Mouse (Mus musculus) left cerebral cortex, postnatal 10 days (tissue): ENCODE results near the gene Prune1. TPM values are rescaled to one million over a fixed set of nuclear protein-coding genes. Genes with fewer than 3 reads are reported as not detected.
"Not testable (repeated sequence)": the region's sequence is repeated elsewhere in the genome, so short reads cannot be mapped to it uniquely, and the experiment has no call there.

Experiments
- DNase-seq, 2 experiments: peaks; one replicate each; pipeline ENCODE4 v3.0.0; 2021 to 2022; ENCODE audit warnings: low spot score in 2 of 2, mixed read lengths in 1 of 2; ENCODE audit errors: extremely low spot score in 1 of 2
- intact Hi-C: fragments of 180-260 bp; cut with DNase I; formaldehyde crosslinking; loops from one replicate; pipeline ENCODE4 v1.15.1; 2025
- total RNA-seq, 2 experiments: library from RNA; stranded (reverse); gene quantifications; 2 replicates each; pipeline ENCODE4 v1.2.3; 2021

Gene Prune1
- total RNA-seq, 2 experiments from 2014 or later = 44.3 to 46.4 TPM

DNA sequence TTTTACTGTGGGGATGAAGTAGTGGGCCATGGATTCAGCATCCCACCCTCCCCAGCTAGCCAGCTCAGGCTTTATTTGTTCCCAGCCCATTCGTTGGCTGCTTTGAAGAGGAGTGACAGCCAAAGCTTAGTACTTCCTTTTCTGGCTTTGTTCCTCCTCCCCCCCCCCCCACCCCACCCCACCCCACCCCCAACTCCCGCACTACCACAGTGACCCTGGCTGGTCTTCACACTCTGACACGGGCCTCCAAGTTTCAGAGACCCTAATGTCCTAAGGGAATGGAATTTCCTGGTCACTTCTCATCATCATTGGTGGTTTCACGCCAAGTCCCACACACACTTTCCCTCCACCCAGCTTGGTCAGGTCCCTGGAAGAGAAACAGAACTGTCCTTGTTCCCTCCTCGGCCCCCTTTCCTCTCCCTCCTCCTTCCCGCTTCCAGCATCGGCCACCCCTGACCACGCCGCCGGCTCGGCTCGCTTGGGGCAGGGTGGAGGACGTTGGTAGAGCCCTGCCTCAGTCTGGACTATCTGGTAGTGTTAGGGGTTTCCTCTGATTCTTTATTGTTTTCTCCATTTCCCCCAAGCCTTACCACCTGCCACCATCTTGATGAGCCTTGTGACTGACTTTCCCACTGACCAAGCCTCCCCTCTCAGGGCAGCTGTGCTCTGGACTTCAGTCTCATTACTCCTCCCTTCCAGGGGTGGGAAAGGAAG is 51.9 kb downstream of the Prune1 start:
- intact Hi-C loops = loop anchor here (5.0 kb wide), 1 partner anchor 37 kb away; no protein-coding TSS in a partner anchor
- peak; percentile 51 to 73 for DNase-seq

DNA sequence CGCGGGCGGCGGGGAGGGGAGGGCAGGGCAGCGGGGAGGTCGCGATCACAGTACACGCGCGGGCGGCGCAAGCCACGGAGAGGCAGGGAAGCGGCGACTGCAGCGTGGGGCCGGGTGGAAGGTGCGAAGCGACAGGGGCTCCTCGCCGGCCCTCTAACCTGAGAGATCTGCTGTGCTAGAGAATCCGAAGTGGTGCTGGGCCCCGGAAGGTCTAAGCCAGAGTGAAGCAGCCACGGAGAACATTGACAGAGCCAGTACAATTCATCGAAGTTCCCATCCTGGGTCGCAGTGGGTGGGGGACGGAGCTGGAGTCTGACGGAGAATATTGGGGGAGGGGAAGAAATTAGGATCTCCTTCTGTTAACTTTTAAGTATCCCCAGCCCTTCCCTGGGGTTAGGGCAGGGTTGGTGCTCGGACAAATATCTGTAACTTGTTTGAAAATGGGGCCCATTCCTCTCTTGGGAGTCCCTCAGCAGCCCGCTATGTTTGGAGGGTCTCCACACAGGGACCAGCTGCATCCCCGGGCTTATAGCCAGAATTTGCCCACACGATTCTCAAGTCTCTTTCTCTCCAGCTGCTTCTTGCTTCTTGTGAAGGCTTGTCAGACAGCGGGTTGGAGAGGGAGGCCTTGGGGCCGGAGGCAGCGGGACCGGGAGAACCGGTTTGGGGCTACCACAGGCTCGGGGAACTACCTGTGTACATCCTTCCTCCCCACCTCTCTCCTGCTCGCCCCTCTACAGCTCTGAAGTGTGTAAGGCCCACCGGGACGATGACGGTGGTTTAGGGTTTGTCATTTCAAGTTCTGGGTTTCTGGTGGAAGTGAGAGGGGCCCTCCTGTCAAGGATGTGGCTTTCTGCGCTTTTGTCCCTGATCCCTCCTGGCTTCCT is 52.7 kb downstream of the Prune1 start:
- intact Hi-C loops = loop anchor here (5.0 kb wide), 1 partner anchor 38 kb away; no protein-coding TSS in a partner anchor
- peak; percentile 77 to 82 for DNase-seq

DNA sequence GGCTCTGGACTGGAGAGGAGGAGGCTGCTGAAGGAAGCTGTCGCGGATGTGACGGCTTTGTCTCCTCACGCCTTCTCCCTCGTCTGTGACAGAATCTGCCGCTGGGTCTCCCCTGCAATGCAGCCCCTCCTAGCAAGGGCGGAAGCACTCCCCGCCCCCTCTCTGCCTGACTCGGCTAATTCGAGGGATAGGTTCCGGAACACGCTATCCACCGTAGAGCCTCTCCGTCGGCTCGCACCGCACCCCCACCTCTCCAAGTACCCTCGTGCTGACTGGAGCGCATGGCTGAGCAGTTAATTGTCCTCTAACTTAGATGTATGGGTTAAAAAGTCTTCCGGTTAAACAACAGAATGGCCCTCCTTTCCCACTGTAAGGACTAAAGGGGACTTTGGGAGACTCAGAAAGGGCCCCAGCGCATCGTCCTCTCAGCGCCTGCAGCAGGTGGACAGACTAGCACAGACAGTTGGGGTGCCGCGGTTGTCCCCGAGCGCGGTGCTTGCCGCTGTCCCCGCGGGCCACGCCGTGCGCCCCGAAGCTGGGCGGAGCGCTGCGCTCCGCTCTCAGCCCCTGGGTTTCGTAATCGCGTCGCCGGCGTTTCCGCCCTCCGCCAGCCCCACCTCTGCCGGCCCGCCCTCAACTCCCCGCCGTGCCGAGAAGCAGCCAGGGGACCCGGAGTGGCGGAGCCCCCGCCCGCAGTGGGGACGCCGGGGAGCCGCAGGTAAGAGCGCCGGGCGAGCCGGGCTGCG is 53.6 kb downstream of the Prune1 start, which contains the start of gene Cdc42se1:
Gene Cdc42se1 (plus strand): TSS at position 585 of the 746 bp plus-strand sequence.
- DNase-seq = peak; percentile 90 to 94
- intact Hi-C loops = loop anchor here (5.0 kb wide), 1 partner anchor 39 kb away; no protein-coding TSS in a partner anchor

DNA sequence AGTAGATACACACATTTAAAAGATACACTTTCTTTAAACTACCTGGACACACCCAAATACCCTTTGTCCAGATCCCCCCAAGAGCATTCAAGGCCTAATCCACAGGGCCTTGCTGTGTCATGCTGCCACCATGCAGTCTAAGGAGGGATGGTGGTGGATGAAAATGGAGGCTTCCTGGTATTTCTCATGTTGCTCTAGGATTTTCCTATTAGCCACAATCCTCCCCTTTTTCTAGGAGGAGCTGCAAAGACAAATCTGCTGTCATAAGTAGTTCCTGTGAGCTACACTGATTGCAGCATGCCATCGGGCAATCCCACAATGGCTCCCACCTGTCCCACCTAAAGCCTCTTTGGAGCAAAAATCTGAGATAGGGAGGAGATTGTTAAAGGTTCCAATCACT is 54.7 kb downstream of the Prune1 start:
- intact Hi-C loops = loop anchor here (5.0 kb wide), 1 partner anchor 40 kb away; no protein-coding TSS in a partner anchor
- DNase-seq = no peak

DNA sequence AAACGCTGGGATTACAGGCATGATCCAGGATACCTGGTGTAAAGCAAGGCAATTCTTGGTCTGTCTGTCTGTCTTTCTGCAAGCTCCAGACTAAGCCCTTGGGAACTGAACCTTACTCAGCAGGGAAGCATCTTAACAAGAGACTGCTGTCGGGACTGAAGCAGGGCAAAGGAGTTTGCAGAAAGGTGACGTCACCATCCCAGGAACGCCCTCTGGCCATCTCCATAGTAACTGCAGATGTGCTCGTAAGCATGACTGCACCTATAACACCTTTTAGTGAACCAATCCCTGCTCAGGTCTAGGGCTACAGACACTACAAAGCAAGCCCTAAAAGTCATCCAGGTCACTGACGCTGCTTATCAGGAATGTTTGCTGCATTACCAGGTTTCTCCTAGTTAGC is 57.6 kb downstream of the Prune1 start:
- no peak for DNase-seq
- intact Hi-C loops = no loop called here

- intact Hi-C loops = no loop called here
- DNase-seq = no peak
These were observed 58.8 kb downstream of the Prune1 start for GRCm38 (mm10) chr3:95223041-95223440.

- peak in 1 of 2 experiments; percentile 30 for DNase-seq
- intact Hi-C loops = loop anchor here (5.0 kb wide), 2 partner anchors 56 to 76 kb away; partner anchors contain the start of genes Sema6c and Tnfaip8l2
These were observed 63.3 kb downstream of the Prune1 start for GRCm38 (mm10) chr3:95218466-95219137.

GRCm38 (mm10) chr3:95217255-95218134 is 64.4 kb downstream of the Prune1 start, which contains the start of gene Gabpb2:
TSS of gene Gabpb2 (minus strand) at chr3:95217916.
- DNase-seq = peak; percentile 84 to 95
- intact Hi-C loops = loop anchor here (5.0 kb wide), 2 partner anchors 55 to 75 kb away; partner anchors contain the start of genes Sema6c and Tnfaip8l2

DNA sequence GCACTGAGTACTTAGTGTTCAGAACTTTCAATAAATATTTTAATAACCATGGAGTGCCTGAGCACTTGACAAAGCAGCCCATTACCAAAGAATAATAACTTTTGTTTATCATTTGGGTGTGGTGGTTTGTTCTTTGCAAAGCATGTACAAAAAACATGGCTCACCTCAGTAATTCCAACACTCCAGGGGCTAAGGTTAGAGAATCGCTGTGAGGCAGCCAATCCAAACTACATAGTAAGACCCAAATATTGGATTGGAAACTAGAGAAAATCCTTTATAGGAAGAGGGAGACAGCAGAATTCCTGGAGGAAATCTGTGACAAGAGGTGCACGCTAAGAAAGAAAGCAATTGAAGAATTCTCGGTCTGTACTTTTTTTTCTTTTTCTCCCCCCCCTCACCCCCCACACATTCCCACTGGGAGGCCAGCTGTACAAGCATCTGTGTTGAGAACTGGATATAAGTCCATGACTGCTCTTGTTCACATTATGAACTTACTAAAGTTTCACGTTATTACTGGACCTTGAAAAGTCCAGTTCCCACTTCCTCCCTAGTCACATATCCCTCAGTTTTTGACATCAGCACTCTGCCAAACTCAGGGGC is 65.1 kb downstream of the Prune1 start:
- intact Hi-C loops = loop anchor here (5.0 kb wide), 2 partner anchors 54 to 74 kb away; partner anchors contain the start of genes Sema6c and Tnfaip8l2
- DNase-seq = no peak

DNA sequence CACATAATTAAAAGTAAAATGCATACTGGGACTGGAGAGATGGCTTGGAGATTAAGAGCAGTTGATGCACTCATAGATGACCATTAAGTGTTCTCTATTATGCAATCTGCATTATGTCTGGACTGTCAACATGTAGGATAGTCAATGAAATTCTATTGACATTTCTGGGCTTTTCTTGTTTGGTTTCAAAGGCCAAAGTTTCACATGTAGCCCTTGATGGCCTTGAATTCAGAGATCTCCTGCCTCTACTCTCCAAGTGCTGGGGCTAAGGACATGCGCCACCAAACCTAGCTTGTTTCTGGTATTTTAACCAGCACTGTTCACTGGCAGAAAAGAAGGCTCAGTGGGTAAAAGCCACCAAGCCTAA is 68.3 kb downstream of the Prune1 start:
- intact Hi-C loops = no loop called here
- no peak for DNase-seq

DNA sequence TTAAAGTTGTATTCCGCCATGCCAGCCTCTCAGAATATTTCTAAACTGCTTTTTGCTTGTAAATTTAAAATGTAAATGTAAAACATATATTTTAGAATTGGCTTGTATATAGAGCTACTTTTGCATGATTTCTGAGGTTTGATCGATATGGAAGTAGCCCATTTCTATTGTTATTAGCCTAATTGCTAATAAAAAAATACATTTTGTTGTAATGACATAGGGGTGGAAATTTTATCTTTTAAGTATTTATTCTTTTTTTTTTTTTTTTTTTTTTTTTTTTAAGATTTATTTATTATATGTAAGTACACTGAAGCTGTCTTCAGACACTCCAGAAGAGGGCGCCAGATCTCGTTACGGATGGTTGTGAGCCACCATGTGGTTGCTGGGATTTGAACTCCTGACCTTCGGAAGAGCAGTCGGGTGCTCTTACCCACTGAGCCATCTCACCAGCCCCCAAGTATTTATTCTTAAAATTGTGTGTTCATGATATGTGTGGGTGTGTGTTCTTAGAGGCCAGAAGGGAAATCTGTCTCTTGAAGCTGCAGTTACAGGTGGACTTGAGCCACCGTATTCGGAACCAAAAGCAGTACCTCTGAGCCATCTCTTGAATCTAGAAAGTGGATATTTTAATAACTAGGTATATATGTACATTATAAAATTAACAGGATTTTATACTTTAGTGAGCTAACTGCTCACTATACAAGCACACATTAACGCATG is 68.8 kb downstream of the Prune1 start:
- DNase-seq = not testable (repeated sequence)

DNA sequence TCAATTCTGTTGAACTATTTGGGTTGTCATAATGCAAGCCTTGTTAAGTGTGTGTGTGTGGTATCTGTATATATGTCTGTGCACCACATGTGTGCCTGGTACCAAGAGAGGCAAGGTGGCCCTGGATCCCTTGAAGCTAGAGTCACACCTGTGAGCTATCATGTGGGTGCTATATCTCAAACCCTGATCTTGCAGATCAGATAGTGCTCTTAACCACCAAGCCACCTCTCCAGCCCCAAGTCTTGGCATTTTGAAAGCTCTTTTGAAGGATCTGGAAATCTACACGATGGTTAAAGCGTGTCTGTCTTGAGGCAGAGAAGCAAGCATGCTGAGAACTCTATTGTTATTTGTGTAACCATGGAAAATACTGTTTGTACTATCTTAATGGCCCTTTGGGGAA is 71.3 kb downstream of the Prune1 start:
- intact Hi-C loops = no loop called here
- no peak for DNase-seq

More for the DNA sequence above, 68.8 kb downstream of the Prune1 start:
- intact Hi-C loops = not testable (repeated sequence)

DNA sequence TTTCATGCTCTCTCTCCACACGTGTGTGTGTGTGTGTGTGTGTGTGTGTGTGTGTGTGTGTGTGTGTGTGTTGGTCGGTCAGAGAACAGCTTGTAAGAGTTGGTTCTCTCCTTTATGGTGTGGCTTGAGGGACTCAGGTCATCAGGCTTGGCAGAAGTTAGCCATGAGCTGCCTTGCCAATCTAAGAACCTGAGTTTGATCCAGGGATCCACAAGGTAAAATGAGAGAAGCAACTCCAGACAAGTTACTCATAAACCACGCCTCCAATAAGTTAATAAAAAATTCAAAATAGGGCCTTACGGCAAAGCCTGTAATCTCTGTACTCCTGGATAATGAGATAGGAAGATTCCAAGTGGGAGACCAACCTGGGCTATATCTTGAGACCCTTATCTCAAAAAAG is 73.6 kb downstream of the Prune1 start:
- DNase-seq = no peak
- intact Hi-C loops = no loop called here

DNA sequence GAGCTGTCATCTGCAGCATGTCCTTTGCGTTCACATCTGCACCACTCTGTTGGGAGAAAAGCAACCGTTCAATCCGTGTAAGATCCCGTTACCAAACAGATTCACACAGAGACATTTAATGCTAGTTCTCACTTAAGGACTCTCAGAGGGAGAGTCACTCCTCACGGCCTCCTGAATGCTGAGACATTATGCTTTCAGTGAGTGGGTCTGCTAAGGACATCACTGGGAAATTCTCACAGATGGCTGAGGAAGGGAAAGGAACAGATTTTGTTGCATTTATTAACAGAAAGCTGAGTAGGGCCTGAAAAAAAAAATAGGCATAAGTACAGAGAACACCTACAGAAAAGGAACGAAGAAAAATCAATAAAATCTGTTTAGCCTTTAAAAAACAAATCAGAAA is 78.0 kb downstream of the Prune1 start:
- intact Hi-C loops = loop anchor here (5.0 kb wide), 1 partner anchor 42 kb away; the partner anchor contains the start of gene Sema6c
- peak in 1 of 2 experiments; percentile 67 for DNase-seq
